Mouse (Mus musculus) gastrocnemius, adult 8-10 months (tissue): ENCODE results near the gene Rpl32. TPM values are rescaled to one million over a fixed set of nuclear protein-coding genes. Genes with fewer than 3 reads are reported as not detected.

Source experiments
- DNase-seq, 2 experiments: peaks; one replicate each; pipeline ENCODE4 v3.0.0; 2022; ENCODE audit warnings: low spot score in 2 of 2
- total RNA-seq, 4 experiments: library from RNA; stranded (reverse); gene quantifications; 2 replicates each; pipeline ENCODE4 v1.2.4; 2022

Rpl32 gene
- total RNA-seq, 4 experiments from 2014 or later = 581 to 694 (median 621) TPM

DNA sequence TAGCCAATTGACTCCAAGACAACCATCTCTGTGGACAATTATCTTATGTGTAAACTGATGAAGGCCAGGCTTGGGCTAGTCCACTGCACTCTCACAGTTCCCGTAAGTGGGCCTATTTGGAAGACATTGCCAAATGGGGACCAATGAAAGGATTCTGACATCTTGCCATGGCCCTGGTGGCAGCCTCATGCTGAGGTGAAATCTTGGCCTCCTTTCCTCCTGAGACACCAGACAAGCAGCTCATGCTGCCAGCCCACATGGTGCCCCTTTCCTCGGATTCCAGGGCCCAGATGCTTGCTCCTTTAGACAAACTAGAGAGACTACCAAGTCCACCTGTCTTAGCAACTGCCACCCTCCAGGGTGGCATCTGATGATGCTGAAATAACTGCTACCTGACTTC, 9.6 kb upstream of the Rpl32 start:
- no peak for DNase-seq

DNA sequence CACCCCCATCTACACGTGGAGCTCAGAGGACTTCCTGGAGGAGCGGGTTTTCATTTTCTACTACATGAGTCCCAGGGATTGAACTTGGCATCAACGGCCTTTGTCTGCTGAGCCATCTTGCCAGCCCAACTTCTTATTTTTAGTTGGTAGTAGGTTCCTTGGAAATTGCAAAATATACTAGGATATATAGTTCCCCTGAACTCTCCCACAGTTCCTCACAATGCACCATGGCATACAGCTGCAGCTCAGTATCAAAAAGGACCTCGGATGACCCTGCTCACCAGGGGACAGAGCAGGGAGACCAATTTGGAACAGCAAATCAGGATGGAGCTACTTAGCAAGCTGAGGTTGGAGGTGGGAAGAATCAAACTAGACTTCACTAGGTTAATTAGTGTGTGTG, 6.5 kb upstream of the Rpl32 start:
- DNase-seq = no peak

GRCm38 (mm10) chr6:115814104-115814503, 5.6 kb upstream of the Rpl32 start:
- DNase-seq = peak; percentile 53 to 66

DNA sequence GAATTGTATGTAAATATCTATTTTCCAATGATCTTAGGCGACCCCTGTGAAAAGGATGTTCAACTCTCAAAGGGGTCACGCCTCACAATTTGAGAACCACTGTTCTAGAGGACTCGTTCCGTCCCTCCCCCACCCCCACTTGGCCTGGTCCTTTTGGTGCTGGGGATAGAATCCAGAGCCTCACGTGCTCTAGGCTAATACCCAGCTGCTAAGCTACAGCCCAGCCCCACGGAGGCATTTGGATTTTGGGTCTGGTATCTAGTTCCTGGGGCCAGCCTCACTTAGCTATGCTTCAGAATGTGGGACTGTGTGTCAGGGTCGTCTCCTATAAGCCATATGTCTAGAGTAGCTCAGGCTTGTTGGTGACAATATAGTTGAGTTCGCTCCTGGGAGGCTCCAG, 3.1 kb upstream of the Rpl32 start:
- DNase-seq = no peak

- no peak for DNase-seq
These were observed 405 bp downstream of the Rpl32 start for GRCm38 (mm10) chr6:115808196-115808487.

- DNase-seq = no peak
These were observed 917 bp downstream of the Rpl32 start for GRCm38 (mm10) chr6:115807464-115808195.

GRCm38 (mm10) chr6:115804432-115805192, 3.9 kb downstream of the Rpl32 start:
- DNase-seq = no peak

DNA sequence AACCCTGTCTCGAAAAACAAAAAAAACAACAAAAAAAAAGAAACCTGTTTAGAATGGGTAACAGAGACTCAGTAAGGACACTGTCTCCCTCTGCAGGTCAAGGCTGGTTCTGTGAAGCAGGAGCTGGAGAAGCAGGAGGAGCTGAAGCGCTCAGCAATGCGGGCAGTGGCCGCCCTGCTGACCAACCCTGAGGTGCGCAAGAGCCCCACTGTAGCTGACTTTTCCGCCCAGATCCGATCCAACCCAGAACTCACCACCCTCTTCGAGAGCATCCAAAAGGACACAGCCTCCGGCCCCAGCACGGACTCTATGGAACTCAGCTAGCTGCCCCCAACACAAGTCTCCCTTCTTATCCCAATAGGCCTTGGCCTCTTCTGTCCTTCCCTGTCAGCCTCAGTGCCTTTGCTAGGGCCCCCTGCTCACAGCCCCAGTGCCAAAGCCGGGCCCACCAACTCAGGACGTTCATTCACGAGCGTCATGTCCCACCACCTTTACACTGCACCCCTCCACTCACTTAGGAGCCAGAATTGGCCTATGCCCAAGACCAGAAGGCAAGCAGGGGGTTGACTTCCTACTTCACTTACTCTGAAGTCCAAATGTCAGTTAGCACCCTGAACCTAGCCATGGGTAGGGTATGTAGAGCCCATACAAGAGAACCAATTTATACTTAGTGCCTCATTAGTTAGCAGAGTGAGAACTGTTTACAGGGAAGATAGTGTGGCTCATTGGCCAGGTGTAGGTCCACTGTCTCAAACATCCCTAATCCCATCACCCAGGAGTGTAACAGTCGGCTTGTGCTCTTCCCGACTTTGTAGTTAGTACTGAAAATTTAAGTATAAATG, 4.8 kb downstream of the Rpl32 start:
- peak; percentile 31 to 55 for DNase-seq

- DNase-seq = no peak
These were observed 6.7 kb downstream of the Rpl32 start for GRCm38 (mm10) chr6:115801811-115802210.

DNA sequence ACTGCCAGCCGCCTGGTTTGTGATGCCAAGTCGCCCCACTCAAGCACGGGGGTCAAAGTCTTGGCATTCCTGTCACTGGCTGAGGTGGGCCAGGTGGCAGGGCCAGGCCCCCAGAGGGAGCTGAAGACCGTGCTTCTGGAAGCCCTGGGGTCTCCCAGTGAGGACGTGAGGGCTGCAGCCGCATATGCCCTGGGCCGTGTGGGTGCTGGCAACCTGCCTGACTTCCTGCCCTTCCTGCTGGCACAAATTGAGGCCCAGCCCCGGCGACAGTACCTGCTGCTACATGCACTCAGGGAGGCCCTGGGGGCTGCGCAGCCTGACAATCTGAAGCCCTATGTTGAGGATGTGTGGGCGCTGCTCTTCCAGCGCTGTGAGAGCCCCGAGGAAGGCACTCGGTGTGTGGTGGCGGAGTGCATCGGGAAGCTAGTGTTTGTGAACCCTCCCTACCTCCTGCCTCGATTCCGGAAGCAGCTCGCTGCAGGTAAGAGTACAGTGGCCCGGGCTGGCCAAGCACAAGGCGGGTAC, 15.8 kb downstream of the Rpl32 start:
- peak in 1 of 2 experiments; percentile 50 for DNase-seq

DNA sequence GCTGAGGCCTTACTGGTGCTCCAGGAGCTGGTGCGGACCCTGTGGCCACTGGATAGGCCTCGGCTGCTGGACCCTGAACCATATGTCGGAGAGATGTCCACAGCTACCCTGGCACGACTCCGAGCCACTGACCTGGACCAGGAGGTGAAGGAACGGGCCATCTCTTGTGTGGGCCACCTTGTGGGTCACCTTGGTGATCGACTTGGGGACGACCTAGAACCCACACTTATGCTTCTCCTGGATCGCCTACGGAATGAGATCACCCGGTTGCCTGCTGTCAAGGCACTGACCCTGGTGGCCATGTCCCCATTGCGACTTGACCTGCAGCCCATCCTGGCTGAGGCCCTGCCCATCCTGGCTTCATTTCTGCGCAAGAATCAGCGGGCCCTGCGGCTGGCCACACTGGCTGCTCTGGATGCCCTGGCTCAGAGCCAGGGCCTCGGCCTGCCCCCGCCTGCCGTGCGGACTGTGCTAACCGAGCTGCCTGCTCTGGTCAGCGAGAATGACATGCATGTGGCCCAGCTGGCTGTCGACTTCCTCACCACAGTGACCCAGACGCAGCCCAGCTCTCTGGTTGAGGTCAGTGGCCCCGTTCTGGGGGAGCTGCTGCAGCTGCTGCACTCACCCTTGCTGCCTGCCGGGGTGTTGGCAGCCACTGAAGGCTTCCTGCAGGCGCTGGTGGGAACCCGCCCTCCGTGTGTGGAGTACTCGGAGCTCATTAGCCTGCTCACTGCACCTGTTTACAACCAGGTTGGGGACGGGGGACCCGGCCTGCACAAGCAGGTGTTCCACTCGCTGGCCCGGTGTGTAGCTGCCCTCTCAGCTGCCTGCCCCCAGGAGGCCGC, 16.5 kb downstream of the Rpl32 start:
- peak; percentile 41 to 69 for DNase-seq

- DNase-seq = peak in 1 of 2 experiments; percentile 48
These were observed 17.5 kb downstream of the Rpl32 start for GRCm38 (mm10) chr6:115791016-115791415.

- DNase-seq = no peak
These were observed 25.8 kb downstream of the Rpl32 start for GRCm38 (mm10) chr6:115782781-115783180.

DNA sequence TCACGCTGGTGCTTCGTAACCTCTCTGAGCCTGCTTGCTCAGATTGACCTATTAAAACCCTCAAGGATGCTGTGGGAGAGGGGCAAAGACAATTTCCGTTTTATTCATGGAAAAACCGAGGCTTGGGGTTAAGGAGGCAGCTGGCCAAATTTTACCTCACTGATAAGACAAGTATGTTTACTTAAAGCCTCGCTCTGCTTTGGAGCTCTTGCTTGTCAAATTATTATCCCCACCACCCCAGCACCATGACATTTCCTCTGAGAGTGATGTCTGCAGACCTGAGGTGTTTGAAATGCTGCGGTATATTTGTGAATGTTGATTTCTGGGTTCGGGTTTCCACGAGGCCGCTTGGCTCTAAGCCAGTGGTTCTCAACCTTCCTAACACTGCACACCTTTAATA, 32.2 kb downstream of the Rpl32 start:
- DNase-seq = no peak

DNA sequence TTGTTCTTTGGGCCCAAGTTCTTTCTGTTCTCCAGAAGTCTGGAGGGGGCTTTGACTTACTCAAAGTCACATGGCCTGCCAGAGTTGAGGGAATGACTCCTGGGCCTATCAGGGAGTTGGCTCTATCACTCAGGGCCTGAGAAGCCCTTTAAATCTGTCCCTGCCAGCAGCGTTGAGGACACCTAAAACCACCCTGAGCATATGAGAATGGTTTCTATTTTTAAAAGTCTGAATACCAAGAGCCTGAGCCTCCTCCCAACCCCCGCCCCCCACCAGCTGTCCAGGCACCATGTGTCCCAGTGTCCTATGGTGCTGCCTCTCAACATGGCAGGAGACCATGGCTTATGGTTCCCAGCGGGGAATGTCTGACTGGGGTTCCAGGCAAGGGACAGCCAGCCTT, 32.7 kb downstream of the Rpl32 start:
- DNase-seq = peak; percentile 46 to 63

DNA sequence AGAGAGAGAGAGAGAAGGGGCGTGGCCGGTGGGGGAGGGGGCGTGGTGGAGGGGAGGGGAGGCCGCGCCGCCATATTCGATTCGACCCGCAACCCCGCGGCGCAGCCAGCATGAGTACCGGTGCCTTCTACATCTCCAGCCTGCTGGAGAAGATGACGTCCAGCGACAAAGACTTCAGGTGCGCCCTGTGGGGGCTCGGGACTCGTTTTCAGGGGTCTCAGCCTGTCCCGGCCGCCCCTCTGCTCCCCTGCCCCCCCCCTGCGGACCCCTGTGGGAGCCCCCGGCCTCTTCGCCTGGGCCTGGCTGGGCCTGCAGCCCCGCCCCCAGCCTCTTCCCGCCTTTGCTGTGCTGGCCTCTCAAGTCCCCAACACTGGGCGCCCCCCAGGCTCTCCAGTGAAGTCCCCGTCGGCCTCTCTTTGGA, 34.0 kb downstream of the Rpl32 start, which contains the start of gene Cand2:
Cand2 (plus strand) TSS at position 38 of the 421 bp plus-strand sequence.
- peak; percentile 31 to 36 for DNase-seq

DNA sequence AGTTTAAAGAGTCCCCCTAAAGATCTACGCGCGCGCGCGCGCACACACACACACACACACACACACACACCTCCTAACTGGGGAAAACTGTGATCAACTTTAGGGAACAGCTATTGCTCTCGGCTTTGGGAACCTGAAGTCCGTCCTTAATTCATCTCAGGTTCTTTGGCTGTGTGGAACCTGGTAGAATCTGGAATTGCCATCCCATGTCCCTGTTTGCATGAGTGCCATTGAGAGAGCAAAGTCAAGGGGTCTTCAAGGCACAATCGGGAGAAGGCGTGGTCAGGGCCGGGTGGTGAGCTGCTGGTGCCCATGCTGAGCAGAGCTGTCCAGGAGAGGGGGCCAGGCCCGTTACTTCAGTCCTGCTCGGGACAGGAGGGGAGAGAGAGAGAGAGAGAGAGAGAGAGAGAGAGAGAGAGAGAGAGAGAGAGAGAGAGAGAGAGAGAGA, 34.6 kb downstream of the Rpl32 start:
- no peak for DNase-seq

GRCm38 (mm10) chr6:115772604-115773003, 35.9 kb downstream of the Rpl32 start:
- no peak for DNase-seq

DNA sequence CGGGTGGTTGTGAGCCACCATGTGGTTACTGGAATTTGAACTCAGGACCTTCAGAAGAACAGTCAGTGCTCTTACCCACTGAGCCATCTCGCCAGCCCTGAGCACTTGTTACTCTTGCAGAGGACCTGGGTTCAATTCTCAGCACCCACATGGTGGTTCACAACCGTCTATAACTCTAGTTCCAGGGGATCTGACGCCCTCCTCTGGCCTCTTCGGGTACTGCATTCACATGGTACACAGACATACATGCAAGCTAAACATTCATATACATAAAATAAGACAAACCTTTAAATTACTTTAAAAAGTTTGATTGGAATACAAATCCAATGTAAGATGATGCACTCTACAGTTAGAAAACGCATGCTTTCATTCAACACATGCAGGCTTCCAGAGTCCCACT, 36.3 kb downstream of the Rpl32 start:
- DNase-seq = no peak

DNA sequence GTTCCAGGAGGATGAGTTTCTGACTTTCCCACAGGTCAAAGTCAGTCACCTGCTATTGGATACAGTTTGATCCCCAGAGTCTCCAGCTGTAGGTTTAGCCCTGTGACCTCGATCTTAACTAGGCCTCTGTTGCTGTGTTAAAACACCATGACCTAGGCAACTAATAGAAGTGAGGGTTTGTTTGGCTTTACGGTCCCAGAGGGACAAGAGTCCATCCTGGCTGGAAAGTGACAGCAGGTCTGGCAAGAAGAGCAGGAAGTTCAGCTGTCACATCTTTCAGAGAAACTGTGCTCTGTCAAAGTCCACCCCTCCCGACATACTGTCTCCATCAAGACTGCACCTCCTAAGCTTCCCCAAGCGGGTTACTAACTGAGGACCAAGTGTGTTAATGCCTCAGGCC, 37.7 kb downstream of the Rpl32 start:
- DNase-seq = no peak
